Mouse (Mus musculus) embryonic fibroblast, embryonic 13.5 days (primary cell): ENCODE results near the gene Mrpl3.

Experiments used
- CTCF ChIP-seq: IDR thresholded peaks from 2 replicates; pipeline ENCODE4 v1.5.1; 2011; ENCODE audit warnings: mild to moderate bottlenecking, control low read depth, low read length, moderate library complexity, borderline replicate concordance; ENCODE audit not compliant: insufficient read depth
- POLR2A ChIP-seq: IDR thresholded peaks from 2 replicates; pipeline ENCODE4 v1.6.1; 2011; ENCODE audit warnings: low read depth, mild to moderate bottlenecking, control low read depth, low read length, moderate library complexity

DNA sequence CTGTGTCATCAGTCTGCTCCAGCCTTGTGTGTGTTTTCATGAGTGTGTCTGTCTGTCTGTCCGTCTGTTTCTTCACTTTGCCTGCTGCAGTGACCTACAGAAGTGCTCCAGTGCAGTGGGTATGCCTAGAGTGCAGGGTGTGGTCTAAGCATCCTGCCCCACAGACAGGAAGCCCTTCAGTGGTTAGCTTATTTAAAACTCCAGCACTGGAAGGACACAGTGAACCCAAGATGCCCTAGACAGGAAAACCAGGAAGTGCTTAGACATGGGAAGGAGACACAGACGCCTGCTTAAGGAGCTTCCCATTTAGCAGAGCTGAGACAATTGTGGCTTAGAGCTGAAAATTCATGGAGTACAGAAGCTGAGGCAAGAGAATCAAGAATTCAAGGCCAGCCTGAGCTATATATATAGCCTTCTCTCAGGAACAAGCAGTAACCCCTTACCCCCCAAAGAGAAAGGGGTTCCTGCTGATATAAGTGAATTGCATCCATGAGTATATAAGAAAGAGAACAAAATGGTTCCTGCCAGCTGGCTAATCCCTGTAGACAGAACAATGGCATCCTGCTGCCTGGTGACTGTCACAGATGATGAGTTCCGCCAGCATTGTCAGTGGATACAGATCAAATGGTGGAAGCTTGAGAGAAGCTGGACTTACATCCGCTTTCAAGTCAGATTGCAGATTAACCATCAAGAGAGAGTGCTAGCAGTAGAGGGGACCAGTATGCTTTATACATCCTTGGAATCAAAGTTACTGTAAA, 20.1 kb downstream of the Mrpl3 start:
- TF ChIP-seq POLR2A (no peak), CTCF (no peak)
